Mouse (Mus musculus) forebrain, embryonic 12.5 days (tissue): Measurements from ENCODE around the gene Dusp10. TPM values are rescaled to one million over a fixed set of nuclear protein-coding genes. Genes with fewer than 3 reads are reported as not detected.

Experiments used
- ATAC-seq: fragments of 200-750 bp; cut with Nextera tagmentation; 2 replicates; pipeline ENCODE4 v1.8.0; 2017; ENCODE audit warnings: moderate TSS enrichment; ENCODE audit not compliant: low FRiP score
- H3K27ac ChIP-seq: fragments of 300-500 bp; sonication (generic); 2 replicates; pipeline ENCODE4 v1.5.1; 2016; ENCODE audit warnings: mild to moderate bottlenecking
- H3K27me3 ChIP-seq: fragments of 300-500 bp; sonication (generic); 2 replicates; pipeline ENCODE4 v1.6.1; 2016; ENCODE audit warnings: mild to moderate bottlenecking
- H3K36me3 ChIP-seq: fragments of 300-500 bp; sonication (generic); replicated peaks from 2 replicates; pipeline ENCODE4 v1.6.1; 2016; ENCODE audit warnings: mild to moderate bottlenecking
- H3K4me1 ChIP-seq: fragments of 300-500 bp; sonication (generic); 2 replicates; pipeline ENCODE4 v1.6.1; 2016
- H3K4me2 ChIP-seq: fragments of 300-500 bp; sonication (generic); 2 replicates; pipeline ENCODE4 v1.6.1; 2016; ENCODE audit warnings: mild to moderate bottlenecking, moderate library complexity
- H3K4me3 ChIP-seq: fragments of 300-500 bp; sonication (generic); replicated peaks from 2 replicates; pipeline ENCODE4 v1.5.1; 2016; ENCODE audit warnings: mild to moderate bottlenecking
- H3K9ac ChIP-seq: fragments of 300-500 bp; sonication (generic); 2 replicates; pipeline ENCODE4 v1.6.1; 2016; ENCODE audit warnings: mild to moderate bottlenecking
- H3K9me3 ChIP-seq: fragments of 300-500 bp; sonication (generic); 2 replicates; pipeline ENCODE4 v1.6.1; 2016
- WGBS: fragments of 180-500 bp; shearing (Covaris S2); methylation state at CpG from one replicate; pipeline ENCODE4 v1.1.7; 2016; 5-methylcytosine and 5-hydroxymethylcytosine counted together
- polyA plus RNA-seq: library from polyadenylated mRNA; unstranded; fragments of >200 nt; fragmentation: Nextera tagmentation; extraction: Ambion mirVana; gene quantifications from 2 replicates; pipeline ENCODE4 v1.2.1, GENCODE M21; 2016

The Dusp10 gene
- polyA plus RNA-seq, 1 experiment from 2014 or later = 10.2 TPM

DNA sequence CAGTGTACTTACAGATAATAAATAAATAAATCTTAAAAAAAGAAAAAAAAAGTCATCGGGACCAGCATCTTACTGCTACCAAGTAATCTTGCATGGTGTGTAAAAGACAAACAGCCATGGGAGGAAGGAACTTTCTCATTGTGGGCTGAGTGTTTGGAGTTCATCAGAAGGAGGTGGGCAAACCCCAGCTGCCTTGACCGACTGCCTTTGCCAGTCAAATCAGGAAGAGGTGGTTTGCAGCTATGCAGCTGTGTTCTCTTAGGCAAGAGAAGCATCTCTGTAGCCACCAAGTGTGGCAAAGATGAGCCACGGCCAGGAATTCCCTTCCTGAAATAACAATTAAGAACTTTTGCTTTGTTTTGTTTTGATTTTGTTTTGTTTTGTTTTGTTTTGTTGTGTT is 989 bp downstream of the Dusp10 start:
- Histone ChIP-seq H3K4me1 (no peaks in the 10 kb centered on the region), H3K4me2 (no peak overlapping the region), H3K4me3 (no peak overlapping the region), H3K27me3 (no peaks in the 10 kb centered on the region), H3K9me3 (no peaks in the 10 kb centered on the region), H3K36me3 (no peaks in the 10 kb centered on the region), H3K9ac (no peak overlapping the region), H3K27ac (no peak overlapping the region)
- ATAC-seq = no peak
- 83% methylated on average over 3 of the region's 3 CpGs for WGBS

DNA sequence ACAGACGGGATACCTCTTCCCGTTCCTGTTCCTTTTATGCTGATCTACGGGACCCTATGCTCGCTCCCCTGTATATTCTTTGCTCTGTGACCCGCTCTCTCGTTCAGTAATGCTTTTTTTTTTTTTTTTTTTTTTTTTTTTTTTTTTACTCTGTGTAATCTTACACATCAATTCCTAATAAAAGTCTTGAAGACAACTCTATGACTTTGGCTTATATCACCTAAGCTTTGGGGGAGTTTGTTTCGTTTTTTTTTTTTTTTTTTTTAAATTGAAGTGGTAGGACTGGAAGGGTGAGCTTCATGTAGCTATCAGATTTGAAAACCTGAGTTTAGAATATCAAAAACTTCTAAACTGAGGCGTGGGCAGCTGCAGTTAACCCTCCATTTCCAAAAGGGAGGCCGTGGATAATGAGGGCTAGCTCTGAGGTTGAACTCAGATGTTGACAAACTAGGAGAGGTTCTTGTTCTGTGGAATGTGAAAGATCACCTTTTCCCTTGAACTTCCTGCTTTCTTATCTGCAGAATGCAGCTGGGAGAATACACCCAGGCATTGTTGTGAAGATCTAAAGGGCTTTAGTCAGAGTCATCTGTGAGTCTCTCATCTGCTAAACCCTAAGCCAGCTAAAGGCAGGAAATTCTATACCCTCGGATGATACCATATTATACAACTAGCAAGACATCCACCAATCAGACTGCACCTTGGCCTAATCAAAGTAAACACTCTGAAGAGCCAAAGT is 3.1 kb downstream of the Dusp10 start:
- H3K9ac ChIP-seq = no peak overlapping the region
- H3K4me3 ChIP-seq = no peak overlapping the region
- ATAC-seq = no peak
- no peaks in the 10 kb centered on the region for H3K9me3 ChIP-seq
- H3K4me1 ChIP-seq = no peaks in the 10 kb centered on the region
- no peak overlapping the region for H3K4me2 ChIP-seq
- WGBS = 75% methylated on average over 10 of the region's 10 CpGs
- H3K36me3 ChIP-seq = no peaks in the 10 kb centered on the region
- no peaks in the 10 kb centered on the region for H3K27me3 ChIP-seq
- H3K27ac ChIP-seq = no peak overlapping the region

DNA sequence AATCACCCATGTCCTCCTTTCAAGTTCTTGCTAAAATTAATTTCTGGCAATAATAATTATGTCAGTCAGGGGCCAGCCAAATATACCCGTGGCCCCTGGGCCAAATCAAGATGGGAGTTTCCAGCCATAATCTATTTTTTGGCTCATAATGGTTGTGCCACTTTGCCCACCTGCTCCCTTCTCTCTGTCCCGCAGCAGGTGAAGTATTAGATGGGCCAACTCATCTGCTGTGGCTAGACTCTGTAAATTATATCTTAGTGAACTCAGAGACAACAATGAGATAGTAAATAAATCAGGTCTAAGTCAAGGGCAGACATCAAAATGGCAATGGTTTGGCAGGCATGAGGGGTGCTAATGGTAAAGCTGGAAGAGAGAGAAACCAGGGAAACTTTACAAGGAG is 4.5 kb downstream of the Dusp10 start:
- Histone ChIP-seq H3K9me3 (no peaks in the 10 kb centered on the region), H3K27ac (no peak overlapping the region), H3K4me2 (no peak overlapping the region), H3K4me3 (no peak overlapping the region), H3K27me3 (no peaks in the 10 kb centered on the region), H3K9ac (no peak overlapping the region), H3K4me1 (no peaks in the 10 kb centered on the region), H3K36me3 (no peaks in the 10 kb centered on the region)
- whole genome bisulfite sequencing = 95% methylated on average over 2 of the region's 2 CpGs
- no peak for ATAC-seq

DNA sequence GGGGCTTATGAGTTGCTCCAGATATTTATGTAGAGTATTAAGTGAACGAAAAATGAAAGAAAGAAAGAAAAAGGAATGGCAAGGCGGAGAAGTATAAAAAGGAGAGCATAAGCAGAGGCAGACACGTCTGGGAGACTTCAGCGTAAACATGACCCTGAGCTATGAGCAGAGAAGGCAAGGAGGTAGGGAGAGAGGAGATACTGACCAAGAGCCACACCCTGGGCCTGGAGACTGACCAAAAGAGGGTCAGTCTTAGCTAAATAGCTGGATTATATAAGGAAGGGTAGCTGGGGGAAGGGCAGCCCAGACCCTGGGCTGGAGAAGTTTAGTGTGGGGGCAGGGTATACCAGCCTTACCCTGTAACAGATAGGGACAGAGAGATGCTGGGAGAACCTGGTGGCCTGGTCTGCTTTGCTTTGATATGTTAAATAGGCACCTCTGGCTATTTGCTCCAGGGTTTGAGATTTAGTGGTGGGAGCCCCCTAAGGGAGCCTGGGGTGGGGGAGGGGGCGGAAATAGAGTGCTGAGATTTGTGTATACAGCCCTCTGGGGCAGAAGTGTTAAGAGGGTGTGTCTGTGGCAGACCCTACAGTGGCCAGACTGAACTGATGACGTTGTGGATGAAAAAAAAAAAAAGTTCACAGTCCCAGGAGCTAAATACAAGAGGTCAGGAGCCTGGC is 6.1 kb downstream of the Dusp10 start:
- no peak overlapping the region for H3K9ac ChIP-seq
- no peaks in the 10 kb centered on the region for H3K27me3 ChIP-seq
- H3K27ac ChIP-seq = no peak overlapping the region
- no peaks in the 10 kb centered on the region for H3K9me3 ChIP-seq
- 59% methylated on average over 6 of the region's 6 CpGs for WGBS
- H3K4me2 ChIP-seq = no peak overlapping the region
- ATAC-seq = no peak
- no peaks in the 10 kb centered on the region; the same call in 1 of the 2 replicates for H3K4me1 ChIP-seq
- no peak overlapping the region for H3K4me3 ChIP-seq
- no peaks in the 10 kb centered on the region for H3K36me3 ChIP-seq

DNA sequence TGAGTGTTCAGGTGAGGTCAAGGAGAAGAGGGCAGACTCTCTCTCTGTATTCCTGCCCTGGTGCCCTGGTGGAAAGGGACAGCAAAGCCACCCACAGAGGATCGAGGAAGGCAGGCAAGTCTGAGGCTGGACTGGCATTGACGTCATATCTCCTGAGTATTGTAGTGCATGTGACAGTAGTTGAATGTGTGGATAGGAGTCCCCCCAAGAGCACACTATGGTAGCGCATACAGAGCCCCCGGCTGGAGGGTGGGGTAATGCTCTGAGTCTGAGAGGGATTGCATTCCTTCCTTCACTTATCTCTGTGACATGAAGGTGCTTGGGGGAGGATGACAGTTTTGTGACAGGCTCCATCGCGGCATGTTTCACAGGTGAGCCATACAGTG is 6.6 kb downstream of the Dusp10 start:
- 59% methylated on average over 6 of the region's 6 CpGs for WGBS
- Histone ChIP-seq H3K27me3 (no peaks in the 10 kb centered on the region), H3K4me2 (no peak overlapping the region), H3K9me3 (no peaks in the 10 kb centered on the region), H3K9ac (no peak overlapping the region), H3K4me3 (no peak overlapping the region), H3K27ac (no peak overlapping the region), H3K4me1 (no peaks in the 10 kb centered on the region; the same call in 1 of the 2 replicates), H3K36me3 (no peaks in the 10 kb centered on the region)
- ATAC-seq = no peak

DNA sequence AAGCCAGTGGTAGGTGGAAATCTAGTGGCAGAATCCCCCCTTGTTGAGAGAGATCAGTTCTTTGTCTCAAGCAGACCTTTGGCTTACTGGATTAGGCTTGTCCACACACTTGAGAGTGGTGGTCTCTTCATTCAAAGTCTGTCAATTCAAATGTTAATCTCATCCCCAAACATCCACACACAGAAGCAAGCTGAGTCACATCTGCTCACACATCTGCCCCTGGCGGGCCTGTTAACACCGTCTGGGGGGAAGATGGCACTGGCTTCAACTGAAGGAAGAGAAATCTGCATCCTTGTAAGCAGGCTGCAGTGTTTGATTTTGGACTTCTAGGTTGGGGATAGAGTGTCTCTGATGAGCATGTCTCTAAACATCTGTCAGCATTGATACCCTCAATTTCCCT is 10.9 kb downstream of the Dusp10 start:
- Histone ChIP-seq H3K4me2 (no peak overlapping the region), H3K27me3 (no peaks in the 10 kb centered on the region), H3K36me3 (no peaks in the 10 kb centered on the region), H3K4me1 (no peaks in the 10 kb centered on the region; the same call in 1 of the 2 replicates), H3K27ac (no peak overlapping the region), H3K9me3 (no peaks in the 10 kb centered on the region), H3K9ac (no peak overlapping the region), H3K4me3 (no peak overlapping the region)
- WGBS = 48% methylated on average over 2 of the region's 2 CpGs
- ATAC-seq = no peak

DNA sequence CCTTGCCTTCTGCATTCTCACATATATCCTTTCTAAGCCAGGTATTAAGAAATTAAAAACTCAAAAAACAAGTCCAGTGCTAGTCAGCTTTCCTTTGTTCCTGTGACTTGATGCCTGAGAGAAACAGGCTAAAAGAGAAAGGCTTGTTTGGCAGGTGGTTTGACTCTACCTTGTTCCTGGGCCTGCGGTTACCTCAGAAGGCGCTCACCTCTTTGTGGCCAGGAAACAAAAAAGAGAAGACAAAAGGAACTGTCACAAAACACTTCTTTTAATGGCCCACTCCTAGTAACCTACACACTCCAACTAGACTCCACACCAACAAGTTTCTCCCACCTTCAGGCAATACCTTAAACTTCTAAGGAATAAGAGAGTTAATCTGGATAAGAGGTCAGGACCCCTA is 11.5 kb downstream of the Dusp10 start:
- H3K9me3 ChIP-seq = no peaks in the 10 kb centered on the region
- no peaks in the 10 kb centered on the region for H3K36me3 ChIP-seq
- H3K4me3 ChIP-seq = no peak overlapping the region
- WGBS = 92% methylated on average over 2 of the region's 2 CpGs
- no peak overlapping the region for H3K27ac ChIP-seq
- H3K27me3 ChIP-seq = no peaks in the 10 kb centered on the region
- H3K4me2 ChIP-seq = no peak overlapping the region
- no peaks in the 10 kb centered on the region; the same call in 1 of the 2 replicates for H3K4me1 ChIP-seq
- ATAC-seq = no peak
- H3K9ac ChIP-seq = no peak overlapping the region

DNA sequence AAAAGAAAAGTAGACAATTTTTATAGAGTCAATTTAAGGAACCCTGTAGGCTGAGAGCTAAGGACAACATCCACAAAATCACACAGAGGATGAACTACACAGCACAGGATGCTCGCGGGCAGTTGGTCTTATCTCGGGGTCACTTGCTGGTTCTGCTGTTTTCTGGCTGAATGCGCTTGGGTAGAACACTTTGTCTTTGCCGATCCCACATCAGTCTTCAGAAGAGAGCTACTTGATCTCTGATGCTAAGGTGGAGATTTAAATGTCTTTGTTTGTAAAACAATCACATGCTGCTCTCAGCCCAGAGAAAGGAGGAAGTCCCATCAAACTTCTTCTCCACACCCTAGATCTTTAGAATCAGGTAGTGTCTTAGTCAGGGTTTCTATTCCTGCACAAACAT is 12.0 kb downstream of the Dusp10 start:
- Histone ChIP-seq H3K27ac (no peak overlapping the region), H3K4me3 (no peak overlapping the region), H3K9ac (no peak overlapping the region), H3K4me2 (no peak overlapping the region), H3K36me3 (no peaks in the 10 kb centered on the region), H3K4me1 (no peaks in the 10 kb centered on the region; the same call in 1 of the 2 replicates), H3K27me3 (no peaks in the 10 kb centered on the region), H3K9me3 (no peaks in the 10 kb centered on the region)
- WGBS = 94% methylated on average over 5 of the region's 5 CpGs
- ATAC-seq = no peak

DNA sequence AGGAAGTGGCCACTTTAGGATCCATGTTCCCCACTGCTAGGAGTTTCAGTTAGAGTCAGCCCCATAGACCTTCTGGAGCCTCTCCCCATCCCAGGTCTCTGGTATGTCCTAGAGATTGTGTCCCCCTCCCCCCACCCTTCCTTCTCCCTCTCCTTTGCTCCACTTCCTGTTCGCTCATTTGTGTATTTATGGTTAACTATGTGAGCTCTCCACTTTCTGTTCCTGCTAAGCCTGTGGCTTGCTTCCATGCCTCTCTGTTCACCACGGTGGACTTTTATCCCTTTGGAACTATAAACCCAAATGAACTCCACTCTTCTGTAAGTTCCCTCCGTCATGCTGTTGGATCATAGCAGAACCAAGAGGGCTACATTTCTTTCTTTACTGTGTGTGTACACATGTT is 13.9 kb downstream of the Dusp10 start:
- Histone ChIP-seq H3K27ac (no peak overlapping the region), H3K27me3 (no peaks in the 10 kb centered on the region), H3K4me2 (no peak overlapping the region), H3K9me3 (no peaks in the 10 kb centered on the region), H3K4me1 (no peaks in the 10 kb centered on the region; the same call in 1 of the 2 replicates), H3K36me3 (no peaks in the 10 kb centered on the region), H3K4me3 (no peak overlapping the region), H3K9ac (no peak overlapping the region)
- no peak for ATAC-seq
- 94% methylated on average over 3 of the region's 3 CpGs for WGBS

DNA sequence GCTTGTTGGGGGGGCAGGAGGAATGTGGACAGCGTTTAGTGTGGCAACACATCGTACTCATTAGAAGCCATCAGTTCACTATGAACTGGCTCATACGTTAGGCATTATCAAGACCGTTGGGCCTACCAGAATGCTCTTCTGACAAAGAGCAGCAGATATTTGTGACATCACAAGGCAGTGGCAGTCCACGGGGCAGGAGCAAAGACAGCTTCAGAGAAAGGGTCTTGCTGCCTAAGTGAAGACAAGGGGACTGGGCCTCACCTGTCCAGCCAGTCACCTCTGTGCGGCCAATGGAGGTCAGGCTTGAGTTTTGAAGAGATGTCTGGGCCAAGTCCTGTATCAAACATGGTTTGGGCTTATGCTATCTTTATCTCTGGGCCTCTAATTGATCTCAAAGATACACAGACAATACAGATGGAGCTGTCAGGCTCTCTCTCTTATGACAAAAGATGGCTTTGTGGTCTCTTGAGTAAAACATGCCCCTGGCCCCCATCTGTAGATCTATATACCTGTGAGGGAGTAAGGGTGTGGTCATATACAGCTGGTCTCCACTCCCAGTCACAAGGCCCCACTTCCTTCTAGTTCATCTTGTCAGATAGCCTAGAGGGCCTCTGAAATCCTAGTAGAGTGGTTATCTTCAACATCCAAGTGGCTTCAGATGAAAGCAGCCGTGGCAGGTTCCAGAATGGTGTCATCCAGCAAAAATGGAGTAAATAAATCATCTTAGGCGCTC is 17.1 kb downstream of the Dusp10 start:
- no peak overlapping the region for H3K27ac ChIP-seq
- no peak overlapping the region for H3K4me3 ChIP-seq
- peaks cover 13% of the 10 kb centered on the region for H3K4me1 ChIP-seq
- H3K9me3 ChIP-seq = no peaks in the 10 kb centered on the region
- no peaks in the 10 kb centered on the region for H3K36me3 ChIP-seq
- H3K9ac ChIP-seq = no peak overlapping the region
- 92% methylated on average over 8 of the region's 8 CpGs for WGBS
- no peak for ATAC-seq
- H3K4me2 ChIP-seq = no peak overlapping the region
- no peaks in the 10 kb centered on the region for H3K27me3 ChIP-seq

DNA sequence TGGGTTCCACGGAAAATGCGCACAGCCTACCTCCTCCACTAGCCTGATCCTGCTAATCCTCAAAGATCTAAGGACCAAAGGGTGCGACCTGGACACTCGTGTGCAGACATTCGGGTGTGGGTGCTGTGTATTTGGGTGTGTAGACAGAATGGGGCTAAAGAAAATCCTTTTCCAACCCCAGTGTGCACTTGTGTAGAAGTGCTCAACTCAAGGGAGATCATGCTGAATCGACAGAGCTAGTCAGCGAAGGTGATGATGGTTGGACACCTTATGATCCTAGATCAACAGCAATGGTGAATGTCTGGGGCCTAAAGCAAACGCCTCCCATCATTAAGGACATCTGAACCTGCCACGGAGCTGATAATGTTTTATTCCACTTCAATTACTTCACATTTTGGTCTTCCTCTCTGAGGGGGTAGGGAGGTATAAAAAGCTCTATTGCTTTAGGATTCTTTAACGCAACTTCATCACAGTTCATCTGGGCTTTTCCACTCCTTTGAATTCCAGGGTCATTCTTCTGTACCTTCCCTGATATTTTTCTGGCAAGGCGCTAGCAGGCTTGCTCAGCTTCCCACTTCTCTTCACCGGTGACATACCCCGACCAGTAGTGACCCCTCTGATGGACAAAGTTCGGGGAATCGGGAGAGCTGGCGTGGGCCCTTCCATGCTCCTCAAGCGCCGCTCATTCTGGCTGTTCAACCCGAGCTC is 19.7 kb downstream of the Dusp10 start:
- peak overlapping the region; percentile 69 for H3K4me3 ChIP-seq
- ATAC-seq = no peak
- peaks cover 11% of the 10 kb centered on the region for H3K36me3 ChIP-seq
- WGBS = 20% methylated on average over 19 of the region's 19 CpGs
- peak overlapping the region; percentile 85 for H3K9ac ChIP-seq
- H3K4me1 ChIP-seq = peaks cover 34% of the 10 kb centered on the region
- H3K27me3 ChIP-seq = no peaks in the 10 kb centered on the region
- H3K9me3 ChIP-seq = no peaks in the 10 kb centered on the region
- peak overlapping the region; percentile 85 for H3K4me2 ChIP-seq
- H3K27ac ChIP-seq = peak overlapping the region; percentile 97

DNA sequence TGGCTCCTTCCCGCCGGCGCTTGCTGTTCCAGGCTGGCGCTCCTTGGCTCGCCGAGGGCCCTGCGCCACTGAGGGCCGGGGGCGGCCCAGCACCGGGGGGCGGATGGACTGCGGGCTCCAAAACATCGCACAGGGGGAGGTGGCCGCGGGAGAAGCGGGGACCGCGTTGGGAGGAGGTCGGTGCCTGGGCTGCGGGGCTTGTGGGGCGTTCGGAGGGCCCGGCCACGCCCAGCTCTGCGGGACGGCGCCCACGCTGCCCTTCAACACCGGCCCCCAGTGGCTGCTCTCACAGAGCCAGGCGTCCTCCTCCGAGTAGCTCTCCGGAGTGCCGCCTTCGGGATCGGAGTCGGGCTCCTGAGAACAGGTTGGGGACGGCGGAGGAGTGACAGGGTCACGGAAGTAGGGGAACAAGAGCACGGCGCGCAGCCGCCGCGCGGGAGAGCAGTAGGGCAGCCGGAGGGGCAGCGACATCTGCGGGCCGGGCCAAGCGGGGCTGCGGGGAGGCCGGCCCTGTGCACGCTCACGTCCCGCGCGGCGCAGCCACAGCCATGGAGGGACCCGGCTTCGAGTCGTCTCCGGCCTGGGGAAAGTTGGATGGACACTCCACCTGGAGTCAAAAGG is 20.4 kb downstream of the Dusp10 start:
- Histone ChIP-seq H3K9ac (peak overlapping the region; percentile 85), H3K27ac (peak overlapping the region; percentile 97), H3K9me3 (no peaks in the 10 kb centered on the region), H3K27me3 (no peaks in the 10 kb centered on the region), H3K4me2 (peak overlapping the region; percentile 85), H3K4me1 (peaks cover 40% of the 10 kb centered on the region), H3K36me3 (peaks cover 18% of the 10 kb centered on the region), H3K4me3 (peak overlapping the region; percentile 69)
- under 1% methylated on average over 63 of the region's 63 CpGs for WGBS
- ATAC-seq = peak; percentile 81
